Mouse (Mus musculus): Measurements from ENCODE around the gene Pcnp. TPM values are rescaled to one million over a fixed set of nuclear protein-coding genes. Genes with fewer than 3 reads are reported as not detected.
"Not testable (repeated sequence)": the region's sequence is repeated elsewhere in the genome, so short reads cannot be mapped to it uniquely, and the experiment has no call there.

The Pcnp gene
- 149 and 151 TPM in 2 replicates for polyA plus RNA-seq (2014; fragmentation: Nextera tagmentation; extraction: Ambion mirVana)

- peaks cover 0 to 18% of the 10 kb centered on the region in 2 experiments; a peak in 3 of 4 replicates for H3K4me1 ChIP-seq (ENCODE audit: control insufficient read depth in 2 of 2, insufficient read depth in 2 of 2, low read length in 2 of 2)
- WGBS, result under 1% methylated on average over 39 of the region's 39 CpGs
- peak within 1 kb of the TSS; percentile 98 for H3K9ac ChIP-seq (ENCODE audit: low read length)
- H3K4me3 ChIP-seq (ENCODE audit: control insufficient read depth in 1 of 2, insufficient read depth in 1 of 2, low read depth in 1 of 2, low read length in 2 of 2), result peak within 1 kb of the TSS; percentile 93 to 98
- H3K9me3 ChIP-seq (ENCODE audit: control insufficient read depth, low read length), result no peaks in the 10 kb centered on the region
- H3K27ac ChIP-seq (replicated peaks in 1 of 2; ENCODE audit: control insufficient read depth in 1 of 2, insufficient read depth in 1 of 2, low read depth in 2 of 2, low read length in 2 of 2), result peak within 1 kb of the TSS; percentile 83 to 93
- H3K27me3 ChIP-seq (ENCODE audit: control insufficient read depth, insufficient read depth, low read length), result no peaks in the 10 kb centered on the region
- peak within 1 kb of the TSS; percentile 78 for H3K4me2 ChIP-seq (ENCODE audit: low read length)
- H3K36me3 ChIP-seq (ENCODE audit: control insufficient read depth, insufficient read depth, low read length), result peaks cover 45% of the 10 kb centered on the region
- ATAC-seq (ENCODE audit: insufficient number of reproducible peaks, insufficient read depth, low FRiP score, low read depth), result peak; percentile 99
Observed at GRCm38 (mm10) chr16:56029661-56030082, at the start of gene Pcnp. Pcnp (minus strand) TSS chr16:56029739.

DNA sequence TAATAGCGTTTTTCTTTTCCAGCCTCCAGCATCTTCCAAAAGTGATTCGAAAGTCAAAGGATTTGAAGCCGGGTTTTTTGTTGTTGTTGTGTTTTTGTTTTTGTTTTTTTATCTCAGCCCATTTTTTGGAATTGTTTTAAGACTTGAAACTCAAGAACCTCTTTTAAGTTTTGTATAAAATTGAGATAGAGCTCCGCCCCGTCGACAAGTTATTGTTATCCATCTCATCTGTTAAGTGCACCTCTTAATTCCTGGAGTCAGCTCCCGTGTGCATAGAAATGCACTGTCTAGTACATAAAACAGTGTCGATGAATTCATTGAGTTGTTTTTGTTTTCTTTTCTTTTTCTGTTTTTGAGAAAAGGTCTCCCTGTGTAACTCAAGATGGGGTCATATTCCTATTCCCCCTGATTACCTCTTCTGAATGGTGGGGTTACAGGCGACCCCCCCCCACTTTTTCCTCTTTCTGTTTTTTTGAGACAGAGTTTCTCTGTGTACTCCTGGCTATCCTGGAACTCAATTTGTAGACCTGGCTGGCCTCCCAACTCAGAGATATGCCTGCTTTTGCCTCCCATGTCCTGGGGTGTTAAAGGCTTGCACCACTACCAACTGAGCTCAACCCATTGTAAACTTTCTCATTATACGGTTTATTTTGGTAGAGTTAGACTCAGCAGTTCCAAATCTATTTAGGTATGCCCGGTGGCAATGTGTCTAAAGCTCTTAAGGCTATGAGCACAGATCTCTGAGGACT lies 46.8 kb upstream of the Pcnp start:
- H3K4me3 ChIP-seq (ENCODE audit: control insufficient read depth in 1 of 2, insufficient read depth in 1 of 2, low read depth in 1 of 2, low read length in 2 of 2), result peak overlapping the region; percentile 65 to 82
- no peaks in the 10 kb centered on the region for H3K9me3 ChIP-seq (ENCODE audit: control insufficient read depth, low read length)
- no peak for ATAC-seq (ENCODE audit: insufficient number of reproducible peaks, insufficient read depth, low FRiP score, low read depth)
- H3K4me1 ChIP-seq (ENCODE audit: control insufficient read depth in 2 of 2, insufficient read depth in 2 of 2, low read length in 2 of 2), result peaks cover 2 to 9% of the 10 kb centered on the region in 2 experiments; a peak in 3 of 4 replicates
- H3K27me3 ChIP-seq (ENCODE audit: control insufficient read depth, insufficient read depth, low read length), result no peaks in the 10 kb centered on the region
- 13% methylated on average over 11 of the region's 11 CpGs for WGBS
- H3K36me3 ChIP-seq (ENCODE audit: control insufficient read depth, insufficient read depth, low read length), result no peaks in the 10 kb centered on the region
- H3K27ac ChIP-seq (replicated peaks in 1 of 2; ENCODE audit: control insufficient read depth in 1 of 2, insufficient read depth in 1 of 2, low read depth in 2 of 2, low read length in 2 of 2), result peak overlapping the region; percentile 49 to 87
- H3K9ac ChIP-seq (ENCODE audit: low read length), result peak overlapping the region; percentile 83
- peak overlapping the region; percentile 75 for H3K4me2 ChIP-seq (ENCODE audit: low read length)

- H3K27ac ChIP-seq (replicated peaks in 1 of 2; ENCODE audit: control insufficient read depth in 1 of 2, insufficient read depth in 1 of 2, low read depth in 2 of 2, low read length in 2 of 2), result peak overlapping the region; percentile 85 to 87
- H3K9me3 ChIP-seq (ENCODE audit: control insufficient read depth, low read length), result no peaks in the 10 kb centered on the region
- H3K27me3 ChIP-seq (ENCODE audit: control insufficient read depth, insufficient read depth, low read length), result no peaks in the 10 kb centered on the region
- peak overlapping the region; percentile 83 for H3K9ac ChIP-seq (ENCODE audit: low read length)
- WGBS, result 1% methylated on average over 52 of the region's 66 CpGs
- peak overlapping the region; percentile 65 to 82 for H3K4me3 ChIP-seq (ENCODE audit: control insufficient read depth in 1 of 2, insufficient read depth in 1 of 2, low read depth in 1 of 2, low read length in 2 of 2)
- no peaks in the 10 kb centered on the region for H3K36me3 ChIP-seq (ENCODE audit: control insufficient read depth, insufficient read depth, low read length)
- peaks cover 2 to 9% of the 10 kb centered on the region in 2 experiments; a peak in 3 of 4 replicates for H3K4me1 ChIP-seq (ENCODE audit: control insufficient read depth in 2 of 2, insufficient read depth in 2 of 2, low read length in 2 of 2)
- peak; percentile 85 for ATAC-seq (ENCODE audit: insufficient number of reproducible peaks, insufficient read depth, low FRiP score, low read depth)
- peak overlapping the region; percentile 75 for H3K4me2 ChIP-seq (ENCODE audit: low read length)
Observed at GRCm38 (mm10) chr16:56075222-56076111, 45.9 kb upstream of the Pcnp start.

DNA sequence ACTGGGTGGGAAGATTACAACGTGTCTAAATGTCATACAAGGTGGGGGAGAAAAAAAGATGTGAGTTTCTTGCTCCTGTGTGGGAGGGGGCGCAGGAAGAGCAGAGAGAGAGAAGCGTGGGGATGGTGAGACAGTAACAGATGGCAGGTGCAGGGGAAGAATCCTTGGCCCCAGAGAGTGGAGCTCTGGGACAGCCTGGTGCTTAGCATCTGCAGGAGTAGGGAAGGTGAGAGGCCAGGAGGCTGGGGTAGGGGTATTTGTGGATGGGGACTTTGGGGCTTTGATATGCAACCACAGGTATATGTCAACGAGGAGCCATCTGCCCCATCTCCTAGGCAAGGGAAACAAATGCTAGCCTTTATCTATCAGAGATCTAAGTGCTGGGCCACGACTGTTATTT lies 45.0 kb upstream of the Pcnp start:
- ATAC-seq (ENCODE audit: insufficient number of reproducible peaks, insufficient read depth, low FRiP score, low read depth), result no peak
- Histone ChIP-seq H3K4me2 (ENCODE audit: low read length) (peak overlapping the region; percentile 75), H3K27me3 (ENCODE audit: control insufficient read depth, insufficient read depth, low read length) (no peaks in the 10 kb centered on the region), H3K4me1 (ENCODE audit: control insufficient read depth in 2 of 2, insufficient read depth in 2 of 2, low read length in 2 of 2) (peaks cover 2 to 9% of the 10 kb centered on the region in 2 experiments; a peak in 3 of 4 replicates), H3K4me3 (ENCODE audit: control insufficient read depth in 1 of 2, insufficient read depth in 1 of 2, low read depth in 1 of 2, low read length in 2 of 2) (no peak overlapping the region), H3K36me3 (ENCODE audit: control insufficient read depth, insufficient read depth, low read length) (no peaks in the 10 kb centered on the region), H3K27ac (replicated peaks in 1 of 2; ENCODE audit: control insufficient read depth in 1 of 2, insufficient read depth in 1 of 2, low read depth in 2 of 2, low read length in 2 of 2) (peak overlapping the region in 1 of 2 experiments; percentile 87; a peak in 1 of 4 replicates), H3K9ac (ENCODE audit: low read length) (no peak overlapping the region), H3K9me3 (ENCODE audit: control insufficient read depth, low read length) (no peaks in the 10 kb centered on the region)
- 70% methylated on average over 5 of the region's 5 CpGs for WGBS

DNA sequence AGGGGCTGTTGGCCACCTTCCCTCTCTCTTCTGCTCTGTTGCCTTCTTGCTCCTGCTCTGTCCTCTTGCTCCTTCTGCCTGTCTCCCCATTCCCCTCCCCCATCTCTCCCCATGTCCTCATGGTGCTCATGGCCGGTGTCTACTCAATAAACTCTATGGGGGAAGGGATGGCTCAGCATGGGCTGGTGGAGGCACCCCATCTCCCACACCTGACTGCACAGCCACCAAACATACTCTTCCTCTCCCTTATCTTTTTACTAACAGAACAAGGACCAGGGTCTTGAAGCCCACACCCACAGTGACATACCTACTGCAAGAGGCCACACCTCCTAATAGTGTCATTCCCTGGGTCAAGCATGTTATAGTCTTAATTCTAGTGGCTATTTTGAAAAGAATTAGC lies 44.6 kb upstream of the Pcnp start:
- Histone ChIP-seq H3K36me3 (ENCODE audit: control insufficient read depth, insufficient read depth, low read length) (no peaks in the 10 kb centered on the region), H3K27me3 (ENCODE audit: control insufficient read depth, insufficient read depth, low read length) (no peaks in the 10 kb centered on the region), H3K9ac (ENCODE audit: low read length) (no peak overlapping the region), H3K4me2 (ENCODE audit: low read length) (no peak overlapping the region), H3K27ac (replicated peaks in 1 of 2; ENCODE audit: control insufficient read depth in 1 of 2, insufficient read depth in 1 of 2, low read depth in 2 of 2, low read length in 2 of 2) (no peak overlapping the region), H3K9me3 (ENCODE audit: control insufficient read depth, low read length) (no peaks in the 10 kb centered on the region), H3K4me3 (ENCODE audit: control insufficient read depth in 1 of 2, insufficient read depth in 1 of 2, low read depth in 1 of 2, low read length in 2 of 2) (no peak overlapping the region), H3K4me1 (ENCODE audit: control insufficient read depth in 2 of 2, insufficient read depth in 2 of 2, low read length in 2 of 2) (peaks cover 2 to 9% of the 10 kb centered on the region in 2 experiments; a peak in 3 of 4 replicates)
- WGBS, result 100% methylated on average over 1 of the region's 1 CpGs
- no peak for ATAC-seq (ENCODE audit: insufficient number of reproducible peaks, insufficient read depth, low FRiP score, low read depth)

DNA sequence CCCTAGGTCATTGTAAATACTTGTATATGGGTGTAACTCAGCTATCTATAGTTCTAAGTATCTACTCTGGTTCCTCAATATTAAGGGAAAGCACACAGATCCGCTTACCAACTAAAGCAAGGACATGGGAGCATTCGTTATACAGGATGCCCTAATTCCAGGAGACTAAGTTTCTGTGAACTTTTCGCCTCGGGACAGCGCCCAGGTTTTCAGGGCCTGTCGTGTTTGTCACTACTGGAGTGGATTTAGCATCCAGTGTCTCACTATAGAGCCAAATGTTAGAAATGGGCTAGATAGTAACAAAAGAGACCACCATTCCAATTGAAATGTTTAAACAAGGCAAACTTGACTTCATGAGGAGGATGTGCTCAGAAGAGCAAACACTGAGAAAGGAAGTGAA lies 43.6 kb upstream of the Pcnp start:
- H3K9ac ChIP-seq (ENCODE audit: low read length); H3K27ac ChIP-seq (replicated peaks in 1 of 2; ENCODE audit: control insufficient read depth in 1 of 2, insufficient read depth in 1 of 2, low read depth in 2 of 2, low read length in 2 of 2); H3K4me1 ChIP-seq (ENCODE audit: control insufficient read depth in 2 of 2, insufficient read depth in 2 of 2, low read length in 2 of 2); H3K4me3 ChIP-seq (ENCODE audit: control insufficient read depth in 1 of 2, insufficient read depth in 1 of 2, low read depth in 1 of 2, low read length in 2 of 2); H3K27me3 ChIP-seq (ENCODE audit: control insufficient read depth, insufficient read depth, low read length); H3K4me2 ChIP-seq (ENCODE audit: low read length); H3K36me3 ChIP-seq (ENCODE audit: control insufficient read depth, insufficient read depth, low read length); ATAC-seq (ENCODE audit: insufficient number of reproducible peaks, insufficient read depth, low FRiP score, low read depth); H3K9me3 ChIP-seq (ENCODE audit: control insufficient read depth, low read length): not testable (repeated sequence)
- 82% methylated on average over 6 of the region's 6 CpGs for WGBS

GRCm38 (mm10) chr16:56072533-56072932 lies 43.0 kb upstream of the Pcnp start:
- Histone ChIP-seq H3K27me3 (ENCODE audit: control insufficient read depth, insufficient read depth, low read length) (no peaks in the 10 kb centered on the region), H3K27ac (replicated peaks in 1 of 2; ENCODE audit: control insufficient read depth in 1 of 2, insufficient read depth in 1 of 2, low read depth in 2 of 2, low read length in 2 of 2) (no peak overlapping the region), H3K4me2 (ENCODE audit: low read length) (no peak overlapping the region), H3K9ac (ENCODE audit: low read length) (no peak overlapping the region), H3K4me1 (ENCODE audit: control insufficient read depth in 2 of 2, insufficient read depth in 2 of 2, low read length in 2 of 2) (peaks cover 2 to 9% of the 10 kb centered on the region in 2 experiments; a peak in 3 of 4 replicates), H3K4me3 (ENCODE audit: control insufficient read depth in 1 of 2, insufficient read depth in 1 of 2, low read depth in 1 of 2, low read length in 2 of 2) (no peak overlapping the region), H3K9me3 (ENCODE audit: control insufficient read depth, low read length) (no peaks in the 10 kb centered on the region), H3K36me3 (ENCODE audit: control insufficient read depth, insufficient read depth, low read length) (no peaks in the 10 kb centered on the region)
- 73% methylated on average over 6 of the region's 6 CpGs for WGBS
- ATAC-seq (ENCODE audit: insufficient number of reproducible peaks, insufficient read depth, low FRiP score, low read depth), result no peak
